Mouse (Mus musculus) lung, postnatal 4 days (tissue): ENCODE results near the gene Gm28305.

Source experiments
- DNase-seq, 2 experiments: peaks; one replicate each; pipeline ENCODE4 v3.0.0; 2021

Gene Gm28305

GRCm38 (mm10) chr9:104040362-104040761, at the start of gene Gm28305:
Gm28305 (plus strand) TSS chr9:104040662.
- DNase-seq = no peak

GRCm38 (mm10) chr9:103996496-103996895, 44.0 kb upstream of the Gm28305 start:
- peak in 1 of 2 experiments; percentile 54 for DNase-seq

- no peak for DNase-seq
These were observed 39.9 kb upstream of the Gm28305 start for GRCm38 (mm10) chr9:104000601-104001000.

- peak; percentile 100 for DNase-seq
These were observed 38.3 kb upstream of the Gm28305 start, which contains the start of gene Nphp3 for GRCm38 (mm10) chr9:104001921-104002859. Nphp3 (plus strand) TSS chr9:104002544.

GRCm38 (mm10) chr9:104002913-104003330, 37.5 kb upstream of the Gm28305 start:
- peak; percentile 76 to 80 for DNase-seq

- DNase-seq = no peak
These were observed 25.9 kb upstream of the Gm28305 start for GRCm38 (mm10) chr9:104014526-104014925.

- no peak for DNase-seq
These were observed 19.4 kb upstream of the Gm28305 start for GRCm38 (mm10) chr9:104021026-104021425.

GRCm38 (mm10) chr9:104027186-104027585, 13.3 kb upstream of the Gm28305 start:
- DNase-seq = no peak

GRCm38 (mm10) chr9:104029861-104030260, 10.6 kb upstream of the Gm28305 start:
- no peak for DNase-seq

- no peak for DNase-seq
These were observed 6.2 kb upstream of the Gm28305 start for GRCm38 (mm10) chr9:104034231-104034630.

- DNase-seq = no peak
These were observed 5.7 kb upstream of the Gm28305 start for GRCm38 (mm10) chr9:104034718-104035117.

- peak; percentile 71 to 80 for DNase-seq
These were observed 5.0 kb upstream of the Gm28305 start for GRCm38 (mm10) chr9:104035261-104036015.

- DNase-seq = no peak
These were observed 2.2 kb upstream of the Gm28305 start for GRCm38 (mm10) chr9:104038266-104038665.

GRCm38 (mm10) chr9:104039031-104039695, 1.3 kb upstream of the Gm28305 start:
- no peak for DNase-seq

- no peak for DNase-seq
These were observed 720 bp upstream of the Gm28305 start for GRCm38 (mm10) chr9:104039742-104040141.

GRCm38 (mm10) chr9:104043676-104044075, 3.2 kb downstream of the Gm28305 start:
- no peak for DNase-seq

GRCm38 (mm10) chr9:104051028-104051427, 10.6 kb downstream of the Gm28305 start:
- DNase-seq = no peak

GRCm38 (mm10) chr9:104062430-104063243, 22.2 kb downstream of the Gm28305 start, which contains the start of gene Uba5:
Uba5 (minus strand) TSS chr9:104063134.
- peak in 1 of 2 experiments; percentile 85 for DNase-seq

GRCm38 (mm10) chr9:104063244-104063961, 22.9 kb downstream of the Gm28305 start, which contains the start of gene Acad11:
Acad11 (plus strand) TSS chr9:104063377.
- peak; percentile 88 to 89 for DNase-seq

GRCm38 (mm10) chr9:104064571-104064970, 24.1 kb downstream of the Gm28305 start:
- no peak for DNase-seq

GRCm38 (mm10) chr9:104070241-104070640, 29.8 kb downstream of the Gm28305 start:
- DNase-seq = no peak
